Mouse (Mus musculus): ENCODE results near the gene Deaf1. TPM values are rescaled to one million over a fixed set of nuclear protein-coding genes. Genes with fewer than 3 reads are reported as not detected.
A peak's percentile ranks its signal among the peaks of the same experiment; 100 is the strongest.

The Deaf1 gene
- polyA plus RNA-seq, 1 experiment from 2014 or later, result 42.5 TPM

DNA sequence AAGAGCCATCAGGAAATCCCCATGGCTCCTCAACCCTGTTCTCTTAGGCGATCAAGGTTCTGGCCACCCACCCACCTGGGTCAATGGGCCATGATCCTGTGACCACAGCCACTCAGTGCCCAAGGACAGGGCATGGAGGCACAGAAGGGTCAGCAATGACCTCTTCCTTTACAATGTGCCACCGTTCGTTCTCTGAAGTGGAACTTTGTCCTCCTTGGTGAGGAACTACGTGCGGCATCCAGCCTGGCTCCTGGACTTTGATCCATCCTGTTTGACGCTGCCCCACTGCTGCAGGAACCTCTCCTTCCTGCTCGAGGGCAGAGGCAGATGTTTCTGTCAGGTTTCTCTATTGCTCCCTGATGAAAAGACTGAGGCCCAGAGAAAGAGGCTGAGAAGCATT is 16.2 kb upstream of the Deaf1 start:
- Histone ChIP-seq H3K27ac (ENCODE audit: low read depth, low read length) (no peak overlapping the region), H3K9ac (ENCODE audit: low read depth, low read length) (no peak overlapping the region), H3K4me1 (ENCODE audit: control insufficient read depth, insufficient read depth, low read length) (peaks cover 6% of the 10 kb centered on the region), H3K27me3 (ENCODE audit: control insufficient read depth, insufficient read depth, low read length) (peaks cover 5% of the 10 kb centered on the region), H3K4me2 (no peak overlapping the region), H3K4me3 (ENCODE audit: low read depth, low read length) (no peak overlapping the region), H3K9me3 (replicated peaks; ENCODE audit: control insufficient read depth, low read length) (no peaks in the 10 kb centered on the region), H3K36me3 (ENCODE audit: control insufficient read depth, insufficient read depth, low read length) (no peaks in the 10 kb centered on the region)
- WGBS (ENCODE audit: insufficient replicate concordance), result 62% methylated on average over 7 of the region's 7 CpGs
- no peak for ATAC-seq (replicated peaks; ENCODE audit: insufficient number of reproducible peaks, low FRiP score, low TSS enrichment)

DNA sequence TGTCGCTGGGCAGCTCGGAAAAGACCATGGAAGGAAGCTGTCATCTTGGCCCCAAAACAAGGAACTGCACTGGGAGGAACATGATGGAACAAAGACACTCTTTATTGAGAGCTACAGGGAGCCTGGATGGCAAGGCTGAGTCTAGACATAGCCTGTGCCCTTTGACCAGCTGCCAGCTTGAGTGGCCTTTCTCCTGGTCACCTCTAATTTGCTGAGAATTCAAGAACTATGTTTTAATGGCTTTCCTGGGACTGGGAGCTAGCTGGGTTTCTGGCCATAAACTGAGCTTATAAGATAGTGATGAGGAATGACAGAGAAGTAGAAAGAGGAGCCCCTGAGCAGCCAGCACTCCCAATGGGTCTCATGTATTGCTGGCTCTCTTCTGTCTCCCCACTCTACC is 15.7 kb upstream of the Deaf1 start:
- 62% methylated on average over 2 of the region's 2 CpGs for WGBS (ENCODE audit: insufficient replicate concordance)
- no peak overlapping the region for H3K9ac ChIP-seq (ENCODE audit: low read depth, low read length)
- no peak overlapping the region for H3K4me3 ChIP-seq (ENCODE audit: low read depth, low read length)
- H3K9me3 ChIP-seq (replicated peaks; ENCODE audit: control insufficient read depth, low read length), result no peaks in the 10 kb centered on the region
- no peaks in the 10 kb centered on the region for H3K36me3 ChIP-seq (ENCODE audit: control insufficient read depth, insufficient read depth, low read length)
- peaks cover 9% of the 10 kb centered on the region for H3K4me1 ChIP-seq (ENCODE audit: control insufficient read depth, insufficient read depth, low read length)
- no peak for ATAC-seq (replicated peaks; ENCODE audit: insufficient number of reproducible peaks, low FRiP score, low TSS enrichment)
- peaks cover 9% of the 10 kb centered on the region for H3K27me3 ChIP-seq (ENCODE audit: control insufficient read depth, insufficient read depth, low read length)
- no peak overlapping the region for H3K4me2 ChIP-seq
- no peak overlapping the region for H3K27ac ChIP-seq (ENCODE audit: low read depth, low read length)

DNA sequence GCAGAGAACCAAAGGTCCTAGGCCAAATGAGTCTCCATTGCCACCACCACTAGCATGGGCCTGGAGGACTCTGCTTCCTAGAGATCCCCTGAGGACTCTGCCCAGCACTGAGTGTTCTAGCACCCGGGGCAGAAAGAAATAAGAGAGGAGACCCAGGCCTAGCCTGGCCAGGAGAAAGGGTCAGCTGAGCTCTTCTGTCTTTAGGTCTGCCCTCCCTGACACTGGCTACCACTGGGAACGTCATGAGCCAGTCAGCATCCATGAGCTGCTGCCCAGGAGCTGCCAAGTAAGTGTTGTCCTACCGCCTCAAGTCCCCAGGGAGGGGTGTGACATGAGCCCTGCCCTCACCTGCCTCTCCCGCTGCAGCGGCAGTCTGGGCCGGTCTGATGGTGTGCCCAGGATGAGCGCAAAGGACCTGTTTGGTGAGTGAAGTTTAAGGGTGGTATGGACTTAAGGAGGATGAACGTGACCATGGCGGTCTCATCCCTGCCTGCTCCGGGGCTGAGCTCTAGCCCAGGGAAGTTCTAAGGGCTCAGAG is 14.3 kb upstream of the Deaf1 start:
- 75% methylated on average over 10 of the region's 10 CpGs for WGBS (ENCODE audit: insufficient replicate concordance)
- no peak for ATAC-seq (replicated peaks; ENCODE audit: insufficient number of reproducible peaks, low FRiP score, low TSS enrichment)
- H3K27ac ChIP-seq (ENCODE audit: low read depth, low read length), result no peak overlapping the region
- no peaks in the 10 kb centered on the region for H3K9me3 ChIP-seq (replicated peaks; ENCODE audit: control insufficient read depth, low read length)
- no peak overlapping the region for H3K4me3 ChIP-seq (ENCODE audit: low read depth, low read length)
- no peaks in the 10 kb centered on the region for H3K36me3 ChIP-seq (ENCODE audit: control insufficient read depth, insufficient read depth, low read length)
- H3K4me2 ChIP-seq, result no peak overlapping the region
- H3K27me3 ChIP-seq (ENCODE audit: control insufficient read depth, insufficient read depth, low read length), result peaks cover 12% of the 10 kb centered on the region
- H3K4me1 ChIP-seq (ENCODE audit: control insufficient read depth, insufficient read depth, low read length), result peaks cover 9% of the 10 kb centered on the region
- H3K9ac ChIP-seq (ENCODE audit: low read depth, low read length), result no peak overlapping the region

DNA sequence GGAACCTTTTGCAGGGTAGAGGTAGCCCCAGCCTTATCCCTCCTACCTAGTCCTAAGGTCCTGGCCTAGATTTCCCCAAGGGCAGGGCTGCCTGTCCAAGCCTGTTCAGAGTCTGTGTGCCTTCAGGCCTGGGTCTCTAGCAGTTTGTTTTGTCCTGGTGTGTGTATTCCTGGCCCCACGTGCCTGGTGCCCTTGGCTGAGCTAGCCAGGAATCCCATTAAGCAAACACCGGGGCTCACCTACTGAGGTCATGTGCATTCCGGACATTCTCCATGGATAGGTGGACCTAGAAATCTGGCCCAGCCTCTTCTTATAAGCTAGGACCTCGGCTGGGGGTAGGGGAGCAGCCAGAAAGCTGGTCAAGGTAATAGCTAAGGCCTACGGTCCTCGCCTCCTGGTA is 13.0 kb upstream of the Deaf1 start:
- no peak overlapping the region for H3K9ac ChIP-seq (ENCODE audit: low read depth, low read length)
- no peak overlapping the region for H3K4me2 ChIP-seq
- 69% methylated on average over 6 of the region's 6 CpGs for WGBS (ENCODE audit: insufficient replicate concordance)
- no peak for ATAC-seq (replicated peaks; ENCODE audit: insufficient number of reproducible peaks, low FRiP score, low TSS enrichment)
- peaks cover 12% of the 10 kb centered on the region for H3K27me3 ChIP-seq (ENCODE audit: control insufficient read depth, insufficient read depth, low read length)
- H3K27ac ChIP-seq (ENCODE audit: low read depth, low read length), result no peak overlapping the region
- no peaks in the 10 kb centered on the region for H3K9me3 ChIP-seq (replicated peaks; ENCODE audit: control insufficient read depth, low read length)
- no peak overlapping the region for H3K4me3 ChIP-seq (ENCODE audit: low read depth, low read length)
- peaks cover 9% of the 10 kb centered on the region for H3K4me1 ChIP-seq (ENCODE audit: control insufficient read depth, insufficient read depth, low read length)
- no peaks in the 10 kb centered on the region for H3K36me3 ChIP-seq (ENCODE audit: control insufficient read depth, insufficient read depth, low read length)

DNA sequence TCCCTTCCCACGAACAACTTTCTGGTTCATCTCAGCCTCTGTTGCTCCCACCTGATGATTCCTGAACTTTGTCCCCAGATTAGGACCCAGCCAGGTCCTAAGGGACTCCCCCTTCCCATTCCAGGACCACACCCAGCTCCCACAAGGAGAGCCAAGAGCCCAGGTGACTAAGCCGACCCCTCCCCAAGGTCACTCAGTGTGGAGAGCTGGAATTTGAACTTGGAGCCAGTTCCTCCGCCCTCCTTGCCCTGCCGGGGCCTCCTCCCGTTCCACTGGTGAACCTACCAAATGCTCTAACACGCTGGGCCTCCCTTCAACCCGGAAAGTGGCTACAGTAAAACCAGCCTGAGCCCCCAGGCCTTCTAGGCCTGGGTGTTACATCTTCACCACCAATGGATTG is 12.5 kb upstream of the Deaf1 start:
- Histone ChIP-seq H3K4me3 (ENCODE audit: low read depth, low read length) (no peak overlapping the region), H3K4me2 (no peak overlapping the region), H3K4me1 (ENCODE audit: control insufficient read depth, insufficient read depth, low read length) (peaks cover 9% of the 10 kb centered on the region), H3K9ac (ENCODE audit: low read depth, low read length) (no peak overlapping the region), H3K27ac (ENCODE audit: low read depth, low read length) (no peak overlapping the region), H3K9me3 (replicated peaks; ENCODE audit: control insufficient read depth, low read length) (no peaks in the 10 kb centered on the region), H3K27me3 (ENCODE audit: control insufficient read depth, insufficient read depth, low read length) (peaks cover 12% of the 10 kb centered on the region), H3K36me3 (ENCODE audit: control insufficient read depth, insufficient read depth, low read length) (no peaks in the 10 kb centered on the region)
- WGBS (ENCODE audit: insufficient replicate concordance), result 72% methylated on average over 7 of the region's 7 CpGs
- ATAC-seq (replicated peaks; ENCODE audit: insufficient number of reproducible peaks, low FRiP score, low TSS enrichment), result no peak

DNA sequence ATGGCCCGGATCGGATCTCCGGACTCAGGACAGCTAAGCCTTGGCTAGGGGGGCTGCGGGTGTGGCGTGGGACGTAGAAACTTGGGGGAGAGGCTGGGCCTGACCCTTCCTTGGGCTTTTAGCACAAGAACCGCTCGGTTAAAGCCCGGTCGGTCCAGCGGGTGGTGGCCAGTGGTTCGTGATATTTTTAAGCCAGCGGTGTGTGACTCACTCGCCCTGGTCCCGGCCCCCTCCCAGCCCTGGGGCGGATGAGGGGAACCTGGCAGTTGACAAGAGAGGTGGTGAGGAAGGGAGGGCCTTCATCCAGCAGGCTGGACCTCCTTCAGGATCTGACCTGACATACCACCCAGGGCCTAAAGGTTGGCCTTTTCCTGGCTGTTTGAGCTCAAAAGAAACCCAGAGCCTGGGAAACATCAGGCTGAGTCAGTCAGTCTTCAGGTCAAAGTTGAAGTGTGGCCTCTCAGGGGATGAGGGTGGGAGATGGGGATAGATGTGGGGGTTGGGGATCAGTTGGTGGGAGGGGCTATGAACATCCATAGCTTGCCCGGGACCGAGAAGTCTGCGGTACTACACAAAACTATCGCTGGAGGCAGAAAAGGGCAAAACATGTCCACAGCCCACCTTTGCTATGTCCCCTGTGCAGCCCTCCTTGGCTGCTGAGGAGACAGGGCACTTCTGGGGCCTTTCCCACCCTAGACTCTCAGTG is 11.9 kb upstream of the Deaf1 start:
- Histone ChIP-seq H3K9me3 (replicated peaks; ENCODE audit: control insufficient read depth, low read length) (no peaks in the 10 kb centered on the region), H3K4me2 (peak overlapping the region; percentile 71), H3K36me3 (ENCODE audit: control insufficient read depth, insufficient read depth, low read length) (no peaks in the 10 kb centered on the region), H3K27ac (ENCODE audit: low read depth, low read length) (no peak overlapping the region), H3K27me3 (ENCODE audit: control insufficient read depth, insufficient read depth, low read length) (peaks cover 12% of the 10 kb centered on the region), H3K4me1 (ENCODE audit: control insufficient read depth, insufficient read depth, low read length) (peaks cover 9% of the 10 kb centered on the region), H3K4me3 (ENCODE audit: low read depth, low read length) (peak overlapping the region; percentile 27), H3K9ac (ENCODE audit: low read depth, low read length) (peak overlapping the region; percentile 52; the same call in 1 of the 2 replicates)
- no peak for ATAC-seq (replicated peaks; ENCODE audit: insufficient number of reproducible peaks, low FRiP score, low TSS enrichment)
- 35% methylated on average over 20 of the region's 20 CpGs for WGBS (ENCODE audit: insufficient replicate concordance)

DNA sequence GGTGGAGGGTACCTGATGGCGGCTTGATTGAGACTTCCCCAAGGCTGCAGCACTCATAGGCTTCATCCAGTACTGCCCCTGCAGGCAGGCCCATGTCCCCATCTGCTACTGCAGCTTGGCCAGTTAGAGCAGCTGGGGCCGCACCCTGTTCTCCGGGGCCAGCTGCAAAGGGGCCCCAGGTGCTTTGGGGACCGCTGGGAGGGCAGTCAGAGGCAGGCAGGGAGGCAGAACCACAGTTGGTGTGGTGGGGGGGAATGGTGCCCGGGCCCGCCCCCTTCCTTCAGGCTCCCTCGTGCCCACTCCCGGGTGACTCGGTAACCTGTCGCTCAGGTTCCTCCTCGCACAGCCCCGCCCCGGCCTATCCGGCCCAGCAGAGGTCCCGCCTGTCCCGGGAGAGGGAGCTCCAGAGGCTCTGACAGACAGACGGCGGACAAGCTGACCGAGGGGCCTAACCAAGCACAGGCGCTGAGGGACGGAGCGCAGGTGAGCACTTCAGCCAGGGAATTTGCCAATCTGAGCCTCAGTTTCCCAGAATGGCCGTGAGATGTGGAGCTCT is 11.2 kb upstream of the Deaf1 start, which contains the start of gene Eps8l2:
Gene Eps8l2 (plus strand): TSS at position 305 of the 556 bp plus-strand sequence.
- ATAC-seq (replicated peaks; ENCODE audit: insufficient number of reproducible peaks, low FRiP score, low TSS enrichment), result no peak
- Histone ChIP-seq H3K4me1 (ENCODE audit: control insufficient read depth, insufficient read depth, low read length) (peaks cover 9% of the 10 kb centered on the region), H3K9ac (ENCODE audit: low read depth, low read length) (peak within 1 kb of the TSS; percentile 52; the same call in 1 of the 2 replicates), H3K27me3 (ENCODE audit: control insufficient read depth, insufficient read depth, low read length) (peaks cover 12% of the 10 kb centered on the region), H3K27ac (ENCODE audit: low read depth, low read length) (no peak within 1 kb of the TSS), H3K9me3 (replicated peaks; ENCODE audit: control insufficient read depth, low read length) (no peaks in the 10 kb centered on the region), H3K4me2 (peak within 1 kb of the TSS; percentile 71), H3K36me3 (ENCODE audit: control insufficient read depth, insufficient read depth, low read length) (no peaks in the 10 kb centered on the region), H3K4me3 (ENCODE audit: low read depth, low read length) (peak within 1 kb of the TSS; percentile 27)
- WGBS (ENCODE audit: insufficient replicate concordance), result 4% methylated on average over 23 of the region's 23 CpGs

DNA sequence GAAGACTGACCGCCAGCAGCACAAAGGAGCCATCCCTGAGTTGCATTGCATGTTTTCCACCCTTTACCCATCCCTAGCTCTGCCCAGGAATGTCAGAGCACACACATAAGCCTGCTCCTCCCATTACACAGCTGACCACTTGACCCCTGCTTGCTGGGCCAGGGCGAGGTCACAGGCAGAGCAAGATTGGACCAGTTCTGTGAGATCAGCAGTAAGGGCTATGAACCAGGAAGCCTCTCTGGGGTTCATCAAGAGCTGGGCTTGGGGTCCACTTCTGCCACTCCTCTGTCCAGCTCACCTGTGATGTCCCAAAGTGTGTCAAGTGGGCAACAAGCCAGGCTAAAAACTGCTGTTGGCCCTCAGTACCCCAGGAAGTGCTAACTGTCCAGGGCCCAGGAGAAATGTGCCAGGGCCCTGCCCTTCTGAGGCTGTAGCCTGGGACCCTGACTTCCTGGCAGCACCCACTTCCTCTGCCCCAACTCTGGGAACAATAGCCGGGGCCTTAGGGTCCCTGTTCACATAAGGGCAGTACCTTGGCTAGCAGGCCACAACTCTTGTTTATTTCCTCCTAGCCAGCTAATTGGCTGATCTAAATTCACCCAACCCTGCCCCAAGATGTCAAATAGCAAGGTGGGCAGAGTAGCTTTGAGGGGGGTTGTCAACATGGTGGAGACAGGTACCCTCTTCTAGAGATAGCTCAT is 10.4 kb upstream of the Deaf1 start:
- no peak for ATAC-seq (replicated peaks; ENCODE audit: insufficient number of reproducible peaks, low FRiP score, low TSS enrichment)
- 60% methylated on average over 3 of the region's 3 CpGs for WGBS (ENCODE audit: insufficient replicate concordance)
- H3K27ac ChIP-seq (ENCODE audit: low read depth, low read length), result no peak overlapping the region

More for the DNA sequence above, 10.4 kb upstream of the Deaf1 start:
- no peaks in the 10 kb centered on the region for H3K9me3 ChIP-seq (replicated peaks; ENCODE audit: control insufficient read depth, low read length)
- H3K9ac ChIP-seq (ENCODE audit: low read depth, low read length), result no peak overlapping the region
- no peak overlapping the region for H3K4me2 ChIP-seq
- peaks cover 9% of the 10 kb centered on the region for H3K4me1 ChIP-seq (ENCODE audit: control insufficient read depth, insufficient read depth, low read length)
- H3K27me3 ChIP-seq (ENCODE audit: control insufficient read depth, insufficient read depth, low read length), result peaks cover 12% of the 10 kb centered on the region
- H3K4me3 ChIP-seq (ENCODE audit: low read depth, low read length), result no peak overlapping the region
- no peaks in the 10 kb centered on the region for H3K36me3 ChIP-seq (ENCODE audit: control insufficient read depth, insufficient read depth, low read length)
